Mouse (Mus musculus) layer of hippocampus, adult 9-11 months (tissue): ENCODE measurements around the gene Esyt1.
"Not testable (repeated sequence)": the region's sequence is repeated elsewhere in the genome, so short reads cannot be mapped to it uniquely, and the experiment has no call there.

ENCODE experiments used
- DNase-seq: peaks from one replicate; pipeline ENCODE4 v3.0.0; 2022

Esyt1 gene

GRCm38 (mm10) chr10:128503532-128503931 lies 22.1 kb downstream of the Esyt1 start:
- DNase-seq = no peak

GRCm38 (mm10) chr10:128502341-128502740 lies 23.3 kb downstream of the Esyt1 start:
- no peak for DNase-seq

- DNase-seq = peak; percentile 70
These were observed 26.5 kb downstream of the Esyt1 start for GRCm38 (mm10) chr10:128499116-128499671.

- DNase-seq = peak; percentile 98
These were observed 27.1 kb downstream of the Esyt1 start, which contains the start of gene Myl6b for GRCm38 (mm10) chr10:128498590-128498989. Gene Myl6b (minus strand): TSS chr10:128498685.

- no peak for DNase-seq
These were observed 28.4 kb downstream of the Esyt1 start for GRCm38 (mm10) chr10:128497134-128497737.

- no peak for DNase-seq
These were observed 29.1 kb downstream of the Esyt1 start for GRCm38 (mm10) chr10:128496509-128497077.

GRCm38 (mm10) chr10:128495903-128496302 lies 29.8 kb downstream of the Esyt1 start:
- DNase-seq = no peak

- DNase-seq = no peak
These were observed 30.4 kb downstream of the Esyt1 start for GRCm38 (mm10) chr10:128495270-128495669.

GRCm38 (mm10) chr10:128494667-128495245 lies 30.9 kb downstream of the Esyt1 start:
- no peak for DNase-seq

- peak; percentile 98 for DNase-seq
These were observed 31.7 kb downstream of the Esyt1 start, which contains the start of gene Myl6 for GRCm38 (mm10) chr10:128493695-128494666. Gene Myl6 (minus strand): TSS chr10:128494145.

- DNase-seq = no peak
These were observed 32.4 kb downstream of the Esyt1 start for GRCm38 (mm10) chr10:128493319-128493694.

GRCm38 (mm10) chr10:128492633-128493311 lies 32.9 kb downstream of the Esyt1 start:
- DNase-seq = peak; percentile 61

GRCm38 (mm10) chr10:128492051-128492450 lies 33.6 kb downstream of the Esyt1 start:
- DNase-seq = not testable (repeated sequence)

- DNase-seq = no peak
These were observed 34.2 kb downstream of the Esyt1 start for GRCm38 (mm10) chr10:128491495-128491894.

- no peak for DNase-seq
These were observed 34.8 kb downstream of the Esyt1 start for GRCm38 (mm10) chr10:128490912-128491311.

GRCm38 (mm10) chr10:128490232-128490631 lies 35.4 kb downstream of the Esyt1 start:
- peak; percentile 54 for DNase-seq

GRCm38 (mm10) chr10:128489785-128490184 lies 35.9 kb downstream of the Esyt1 start:
- DNase-seq = no peak

GRCm38 (mm10) chr10:128489380-128489779 lies 36.3 kb downstream of the Esyt1 start:
- DNase-seq = peak; percentile 40

- DNase-seq = no peak
These were observed 36.9 kb downstream of the Esyt1 start for GRCm38 (mm10) chr10:128488776-128489175.

- no peak for DNase-seq
These were observed 37.6 kb downstream of the Esyt1 start for GRCm38 (mm10) chr10:128487861-128488712.

GRCm38 (mm10) chr10:128486370-128486769 lies 39.3 kb downstream of the Esyt1 start:
- DNase-seq = no peak
